Mouse (Mus musculus) brain, embryonic 14.5 days (tissue): ENCODE data around the gene Gsk3b.

Experiments
- CTCF ChIP-seq: fragments of 200-500 bp; IDR thresholded peaks from 2 replicates; pipeline ENCODE4 v1.5.1; 2012; ENCODE audit warnings: inconsistent platforms, mild to moderate bottlenecking, moderate library complexity, borderline replicate concordance; ENCODE audit not compliant: insufficient read depth, insufficient read length; ENCODE audit errors: extremely low read depth
- POLR2A ChIP-seq: fragments of 200-500 bp; IDR thresholded peaks from 2 replicates; pipeline ENCODE4 v1.6.1; 2012; ENCODE audit warnings: mild to moderate bottlenecking, inconsistent platforms, borderline replicate concordance; ENCODE audit not compliant: poor library complexity, insufficient read depth, insufficient read length, severe bottlenecking; ENCODE audit errors: extremely low read depth

- TF ChIP-seq POLR2A = no peak
- no peak for TF ChIP-seq CTCF
Measured at GRCm38 (mm10) chr16:38150555-38150954, 61.8 kb downstream of the Gsk3b start.
